Mouse (Mus musculus) embryonic facial prominence, embryonic 14.5 days (tissue): ENCODE data around the gene 2410004B18Rik. TPM values are rescaled to one million over a fixed set of nuclear protein-coding genes. Genes with fewer than 3 reads are reported as not detected.
"Not testable (repeated sequence)": the region's sequence is repeated elsewhere in the genome, so short reads cannot be mapped to it uniquely, and the experiment has no call there.

ENCODE experiments used
- ATAC-seq: fragments of 200-750 bp; cut with Nextera tagmentation; 2 replicates; pipeline ENCODE4 v1.8.0; 2017; ENCODE audit warnings: low read depth, moderate number of reproducible peaks, moderate TSS enrichment
- DNase-seq: peaks from one replicate; pipeline ENCODE4 v3.0.0-alpha.2; 2015; ENCODE audit warnings: low spot score
- H3K27ac ChIP-seq: fragments of 300-500 bp; sonication (generic); replicated peaks from 2 replicates; pipeline ENCODE4 v1.5.1; 2014; ENCODE audit warnings: low read depth, mild to moderate bottlenecking, low read length, moderate library complexity
- H3K27me3 ChIP-seq: fragments of 300-500 bp; sonication (generic); replicated peaks from 2 replicates; pipeline ENCODE4 v1.6.1; 2014; ENCODE audit warnings: low read length; ENCODE audit not compliant: control insufficient read depth, insufficient read depth
- H3K36me3 ChIP-seq: fragments of 300-500 bp; sonication (generic); 2 replicates; pipeline ENCODE4 v1.6.1; 2014; ENCODE audit warnings: low read length, mixed read lengths; ENCODE audit not compliant: control insufficient read depth, insufficient read depth
- H3K4me1 ChIP-seq: fragments of 300-500 bp; sonication (generic); 2 replicates; pipeline ENCODE4 v1.6.1; 2014; ENCODE audit warnings: antibody characterized with exemption, low read length; ENCODE audit not compliant: control insufficient read depth, insufficient read depth
- H3K4me2 ChIP-seq: fragments of 300-500 bp; sonication (generic); 2 replicates; pipeline ENCODE4 v1.6.1; 2014; ENCODE audit warnings: low read depth, mild to moderate bottlenecking, low read length, moderate library complexity, mixed read lengths
- H3K4me3 ChIP-seq: fragments of 300-500 bp; sonication (generic); 2 replicates; pipeline ENCODE4 v1.5.1; 2014; ENCODE audit warnings: low read depth, mild to moderate bottlenecking, low read length
- H3K9ac ChIP-seq: fragments of 300-500 bp; sonication (generic); 2 replicates; pipeline ENCODE4 v1.6.1; 2014; ENCODE audit warnings: low read depth, mild to moderate bottlenecking, low read length, moderate library complexity, mixed read lengths
- H3K9me3 ChIP-seq: fragments of 300-500 bp; sonication (generic); 2 replicates; pipeline ENCODE4 v1.6.1; 2016; ENCODE audit warnings: low read length; ENCODE audit not compliant: control insufficient read depth
- WGBS: fragments of 180-500 bp; shearing (Covaris S2); extraction: QIAGEN DNeasy Blood & Tissue Kit; methylation state at CpG from one replicate; pipeline ENCODE4 v1.1.7; 2014; 5-methylcytosine and 5-hydroxymethylcytosine counted together
- polyA plus RNA-seq: library from polyadenylated mRNA; unstranded; fragments of >200 nt; fragmentation: Nextera tagmentation; extraction: Ambion mirVana; gene quantifications from 2 replicates; pipeline ENCODE4 v1.2.1, GENCODE M21; 2014

The 2410004B18Rik gene
- polyA plus RNA-seq, 1 experiment from 2014 or later, result 47.3 TPM

DNA sequence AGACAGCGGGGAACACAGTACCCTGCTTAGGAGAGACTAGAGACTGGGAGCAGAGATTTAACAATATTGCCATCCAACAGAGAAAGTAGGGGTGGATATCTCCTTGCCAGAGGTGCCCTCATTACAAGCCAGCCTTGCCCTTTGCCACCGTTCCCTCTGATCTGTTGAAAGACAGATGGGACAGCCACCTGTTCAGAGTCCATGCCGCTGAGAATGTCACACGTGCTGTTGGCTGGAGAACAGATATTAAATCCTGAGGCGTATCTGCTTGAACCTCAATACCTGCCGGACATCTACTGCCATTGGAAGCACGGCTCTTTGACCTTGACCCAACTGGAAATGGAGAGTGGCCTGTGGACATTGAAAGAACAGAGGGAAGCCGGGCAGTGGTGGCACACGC lies 31.2 kb upstream of the 2410004B18Rik start:
- Histone ChIP-seq H3K4me3 (no peak overlapping the region), H3K4me1 (peaks cover 4% of the 10 kb centered on the region; the same call in 1 of the 2 replicates), H3K4me2 (no peak overlapping the region), H3K9ac (no peak overlapping the region), H3K27me3 (no peaks in the 10 kb centered on the region), H3K27ac (no peak overlapping the region), H3K9me3 (no peaks in the 10 kb centered on the region), H3K36me3 (no peaks in the 10 kb centered on the region)
- DNase-seq (no peak), ATAC-seq (no peak)
- WGBS, result 89% methylated on average over 9 of the region's 9 CpGs

DNA sequence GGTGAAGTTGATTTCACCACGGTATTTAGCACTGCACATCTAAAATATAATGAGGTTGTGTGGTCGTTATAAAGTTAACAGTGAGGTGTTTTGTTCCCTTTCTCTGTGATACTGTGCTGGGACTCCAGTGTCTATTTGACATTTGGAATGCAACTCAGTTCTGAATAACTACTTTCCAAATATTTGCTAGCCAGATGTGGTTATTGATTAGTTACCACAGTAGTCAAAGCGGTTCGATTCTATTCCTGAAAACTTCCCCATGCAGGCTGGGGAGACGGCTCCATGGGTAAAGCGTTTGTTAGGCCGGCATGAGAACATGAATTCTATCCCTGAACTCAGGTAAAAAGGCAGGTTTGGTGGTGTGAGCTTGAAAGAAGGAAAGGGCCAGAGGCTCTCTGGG lies 25.3 kb upstream of the 2410004B18Rik start:
- ATAC-seq, result no peak
- no peak overlapping the region for H3K4me3 ChIP-seq
- H3K4me1 ChIP-seq, result no peaks in the 10 kb centered on the region
- H3K27ac ChIP-seq, result no peak overlapping the region
- no peak overlapping the region for H3K4me2 ChIP-seq
- WGBS, result 90% methylated on average over 7 of the region's 7 CpGs
- H3K27me3 ChIP-seq, result no peaks in the 10 kb centered on the region
- no peaks in the 10 kb centered on the region for H3K9me3 ChIP-seq
- H3K9ac ChIP-seq, result no peak overlapping the region
- H3K36me3 ChIP-seq, result no peaks in the 10 kb centered on the region
- DNase-seq, result no peak

DNA sequence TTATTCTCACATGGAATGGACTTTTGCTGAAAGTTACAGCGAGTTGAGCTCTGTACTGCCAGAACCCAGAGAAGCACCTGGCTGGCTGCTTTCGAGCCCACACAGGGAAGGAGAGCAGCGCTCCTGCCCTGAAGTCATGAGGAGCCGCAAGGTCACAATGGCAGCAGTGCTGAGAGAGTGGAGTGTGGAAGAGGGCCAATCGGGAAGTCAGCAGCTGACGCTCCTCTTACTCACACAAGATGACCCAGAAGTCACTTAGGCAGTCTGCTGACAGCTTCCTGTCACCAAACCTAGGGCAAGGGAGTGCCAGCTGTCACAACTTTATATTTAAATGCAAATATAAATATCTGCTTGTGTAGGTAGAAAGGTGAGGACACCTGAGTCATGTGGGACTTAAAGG lies 24.6 kb upstream of the 2410004B18Rik start:
- ATAC-seq (no peak), DNase-seq (no peak)
- Histone ChIP-seq H3K4me3 (no peak overlapping the region), H3K36me3 (no peaks in the 10 kb centered on the region), H3K4me2 (no peak overlapping the region), H3K9me3 (0 out of 2 replicates have a peak, but pooled peaks cover under 1% of the 10 kb centered on the region), H3K4me1 (no peaks in the 10 kb centered on the region), H3K27me3 (no peaks in the 10 kb centered on the region), H3K9ac (no peak overlapping the region), H3K27ac (no peak overlapping the region)
- WGBS, result 67% methylated on average over 6 of the region's 6 CpGs

DNA sequence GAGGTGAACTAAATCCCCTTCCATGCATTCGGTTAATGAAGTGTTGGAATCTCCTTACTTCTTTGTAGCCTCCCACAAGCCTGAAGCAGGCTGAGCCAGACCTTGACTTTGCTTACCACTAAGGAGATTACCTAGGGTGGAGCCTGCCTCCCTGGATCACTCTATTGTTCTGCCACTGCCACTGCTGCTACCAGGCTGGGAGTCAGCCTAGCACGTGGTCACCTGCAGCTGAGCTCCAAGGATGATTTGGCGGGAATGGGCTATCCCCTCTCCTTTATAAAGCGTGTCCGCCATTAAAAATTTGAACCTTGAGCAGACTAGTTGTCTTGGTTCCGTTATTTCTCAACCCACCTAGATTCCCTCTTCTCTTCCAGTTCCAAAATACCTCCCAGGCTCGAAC lies 23.9 kb upstream of the 2410004B18Rik start:
- not testable (repeated sequence) for H3K36me3 ChIP-seq, H3K4me3 ChIP-seq, H3K4me2 ChIP-seq, ATAC-seq, H3K27ac ChIP-seq, H3K9ac ChIP-seq, H3K9me3 ChIP-seq, H3K4me1 ChIP-seq, H3K27me3 ChIP-seq, DNase-seq
- WGBS, result 74% methylated on average over 7 of the region's 7 CpGs

DNA sequence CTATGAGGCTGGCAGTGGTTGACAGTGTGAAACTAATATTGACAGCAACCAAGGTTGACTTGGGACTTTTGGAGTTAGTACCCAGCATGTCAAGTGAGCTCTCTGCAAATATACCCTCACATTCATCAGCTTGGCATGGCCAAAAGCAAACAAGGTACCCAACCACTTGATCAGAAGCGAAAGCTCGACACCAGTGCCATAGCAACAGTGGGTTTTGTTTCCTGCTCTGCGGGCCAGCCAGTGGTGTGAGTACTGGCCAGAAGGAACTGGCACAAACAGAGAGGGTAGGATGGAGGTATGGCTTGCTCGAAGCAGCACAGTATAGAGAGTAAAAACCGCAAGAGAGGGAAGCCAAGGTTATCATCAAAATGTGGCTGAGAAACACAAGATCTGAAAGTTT lies 21.4 kb upstream of the 2410004B18Rik start:
- no peaks in the 10 kb centered on the region for H3K27me3 ChIP-seq
- H3K9ac ChIP-seq, result no peak overlapping the region
- no peak overlapping the region for H3K4me2 ChIP-seq
- H3K27ac ChIP-seq, result no peak overlapping the region
- H3K4me3 ChIP-seq, result no peak overlapping the region
- DNase-seq, result no peak
- 0 out of 2 replicates have a peak, but pooled peaks cover 8% of the 10 kb centered on the region for H3K9me3 ChIP-seq
- no peaks in the 10 kb centered on the region for H3K4me1 ChIP-seq
- no peaks in the 10 kb centered on the region for H3K36me3 ChIP-seq
- ATAC-seq, result no peak
- 87% methylated on average over 5 of the region's 5 CpGs for WGBS

DNA sequence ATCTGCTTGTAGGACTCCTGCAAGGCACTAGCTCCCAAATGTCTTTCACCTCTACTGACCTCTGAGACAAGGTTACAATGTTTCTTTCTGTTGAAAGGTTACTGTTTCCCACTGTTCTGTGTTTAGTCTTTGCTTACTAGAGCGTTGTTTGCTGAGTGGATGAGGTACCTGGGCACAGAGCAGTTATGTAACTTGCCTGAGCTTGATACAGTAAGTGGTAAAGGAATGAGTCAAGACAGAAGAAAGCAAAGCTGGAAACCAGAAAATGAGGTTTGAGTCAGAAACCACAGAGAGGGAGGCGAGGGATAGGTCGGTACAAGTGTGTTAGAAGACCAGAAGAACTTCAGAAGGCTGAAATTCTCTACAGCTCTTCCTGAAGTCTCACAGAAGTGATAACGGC lies 21.0 kb upstream of the 2410004B18Rik start:
- ATAC-seq (no peak), DNase-seq (no peak)
- Histone ChIP-seq H3K4me1 (no peaks in the 10 kb centered on the region), H3K27ac (no peak overlapping the region), H3K4me2 (no peak overlapping the region), H3K4me3 (no peak overlapping the region), H3K9ac (no peak overlapping the region), H3K27me3 (no peaks in the 10 kb centered on the region), H3K9me3 (0 out of 2 replicates have a peak, but pooled peaks cover 8% of the 10 kb centered on the region), H3K36me3 (no peaks in the 10 kb centered on the region)
- 82% methylated on average over 4 of the region's 4 CpGs for WGBS

DNA sequence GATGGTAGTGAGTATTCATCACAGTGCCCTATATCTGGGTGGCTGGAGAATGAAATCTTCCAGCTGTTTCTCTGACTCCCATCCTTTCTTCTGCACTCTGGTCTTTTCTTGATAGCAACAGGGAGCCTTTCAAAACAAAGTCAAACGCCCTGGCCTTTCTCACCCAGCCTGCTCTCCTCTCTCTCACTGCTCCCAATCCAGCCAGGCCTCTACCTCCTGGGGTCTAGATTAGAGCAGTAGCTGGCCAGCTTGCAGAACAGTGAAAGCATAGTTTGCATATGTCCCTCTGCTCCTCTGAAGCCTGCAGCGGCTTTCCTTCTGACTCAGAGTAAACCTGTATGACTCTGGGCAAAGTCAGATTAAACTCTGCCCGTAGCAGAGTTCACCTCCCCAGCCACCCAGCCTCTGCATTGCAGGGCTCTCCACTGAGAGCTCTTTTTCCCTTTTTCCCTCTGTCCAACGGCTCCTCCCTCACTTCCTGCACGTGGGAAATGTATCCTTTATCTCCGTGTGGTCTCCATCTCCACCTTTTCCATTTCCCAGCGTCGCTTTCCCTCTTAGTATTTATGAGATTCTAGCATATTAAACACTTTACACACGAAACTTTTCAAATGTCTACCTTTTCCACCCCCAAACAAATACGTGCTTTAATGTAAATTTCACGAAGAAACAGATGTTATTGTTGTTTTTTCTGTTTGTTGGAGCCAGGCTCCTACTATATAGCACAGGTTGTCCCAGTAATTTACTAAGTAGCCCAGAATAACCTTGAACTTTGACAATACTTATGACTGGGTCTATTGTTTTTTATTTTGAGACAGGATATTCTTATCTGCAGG lies 15.6 kb upstream of the 2410004B18Rik start, which contains the start of gene Bcl10:
Gene Bcl10 (plus strand): TSS at position 786 of the 836 bp plus-strand sequence.
- H3K27ac ChIP-seq, result peak within 1 kb of the TSS; percentile 92
- peak within 1 kb of the TSS; percentile 71 for H3K4me2 ChIP-seq
- 0 out of 2 replicates have a peak, but pooled peaks cover 8% of the 10 kb centered on the region for H3K9me3 ChIP-seq
- DNase-seq (no peak), ATAC-seq (no peak)
- H3K27me3 ChIP-seq, result no peaks in the 10 kb centered on the region
- H3K36me3 ChIP-seq, result no peaks in the 10 kb centered on the region
- peak within 1 kb of the TSS; percentile 92 for H3K4me3 ChIP-seq
- peak within 1 kb of the TSS; percentile 55 for H3K9ac ChIP-seq
- WGBS, result 29% methylated on average over 11 of the region's 11 CpGs
- H3K4me1 ChIP-seq, result peaks cover 16% of the 10 kb centered on the region

DNA sequence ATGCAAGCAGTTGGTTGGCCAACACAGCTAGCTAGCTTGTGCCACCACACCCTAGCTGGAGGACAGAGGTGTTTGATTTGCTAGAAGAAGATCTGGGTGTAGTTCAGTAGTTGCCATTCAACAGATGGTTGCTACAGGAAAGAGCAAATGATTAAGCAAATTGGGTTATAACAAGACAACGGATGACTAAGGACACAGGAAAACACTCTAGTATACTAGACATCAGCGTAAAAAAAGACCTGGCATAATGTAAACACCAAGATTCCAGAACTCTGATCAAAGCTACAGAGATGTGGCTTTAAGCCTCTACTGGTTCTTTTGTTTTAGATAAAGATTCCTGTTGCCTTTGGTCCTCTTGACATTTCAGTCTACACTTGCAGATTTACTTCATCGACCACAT lies 14.8 kb upstream of the 2410004B18Rik start:
- WGBS, result 62% methylated on average over 3 of the region's 3 CpGs
- Histone ChIP-seq H3K4me3 (no peak overlapping the region), H3K4me1 (peaks cover 16% of the 10 kb centered on the region), H3K36me3 (no peaks in the 10 kb centered on the region), H3K9ac (no peak overlapping the region), H3K4me2 (no peak overlapping the region), H3K9me3 (0 out of 2 replicates have a peak, but pooled peaks cover 8% of the 10 kb centered on the region), H3K27me3 (no peaks in the 10 kb centered on the region), H3K27ac (peak overlapping the region; percentile 92)
- DNase-seq (no peak), ATAC-seq (no peak)
